Mouse (Mus musculus) cortical plate, adult 2 months (tissue): ENCODE measurements around the gene Cab39.

Source experiments
- CTCF ChIP-seq: fragments of 200-500 bp; IDR thresholded peaks from 2 replicates; pipeline ENCODE4 v1.5.1; 2011; ENCODE audit warnings: mild to moderate bottlenecking, control low read depth, low read length; ENCODE audit not compliant: insufficient read depth; ENCODE audit errors: extremely low read depth
- POLR2A ChIP-seq: fragments of 200-500 bp; IDR thresholded peaks from 2 replicates; pipeline ENCODE4 v1.6.1; 2011; ENCODE audit warnings: mild to moderate bottlenecking, low read length, control low read depth; ENCODE audit not compliant: insufficient read depth; ENCODE audit errors: extremely low read depth

- TF ChIP-seq CTCF = no peak
- TF ChIP-seq POLR2A = no peak
Observed at GRCm38 (mm10) chr1:85761665-85762064, 31.6 kb upstream of the Cab39 start.
